Mouse (Mus musculus): ENCODE results near the gene Sprr2d. TPM values are rescaled to one million over a fixed set of nuclear protein-coding genes. Genes with fewer than 3 reads are reported as not detected.

Gene Sprr2d
- polyA plus RNA-seq (2015; fragmentation: Illumina TruSeq; extraction: RNeasy Lipid Tissue Mini Kit (QIAGEN cat#74804); ENCODE audit: insufficient read depth, low replicate concordance), result not detected

DNA sequence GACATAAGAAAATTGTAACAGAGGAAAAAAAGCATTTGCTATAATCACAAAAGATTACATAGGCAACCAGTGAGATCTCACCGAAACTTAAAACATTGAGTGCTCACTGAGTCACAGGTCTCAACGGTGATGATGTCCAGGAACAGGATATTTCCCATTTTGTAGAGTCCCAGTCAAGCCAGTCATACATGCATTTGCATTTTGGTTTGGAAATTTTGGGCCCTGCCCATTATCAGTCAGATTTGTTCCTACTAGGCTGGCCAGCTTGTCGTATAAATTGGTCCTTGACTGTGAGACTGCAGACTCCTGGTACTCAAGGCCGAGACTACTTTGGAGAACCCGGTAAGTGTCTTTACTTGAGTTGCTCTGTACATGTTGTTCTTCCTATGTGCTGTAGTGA lies at the start of gene Sprr2d:
TSS of gene Sprr2d (plus strand) at position 301 of the 400 bp plus-strand sequence.

DNA sequence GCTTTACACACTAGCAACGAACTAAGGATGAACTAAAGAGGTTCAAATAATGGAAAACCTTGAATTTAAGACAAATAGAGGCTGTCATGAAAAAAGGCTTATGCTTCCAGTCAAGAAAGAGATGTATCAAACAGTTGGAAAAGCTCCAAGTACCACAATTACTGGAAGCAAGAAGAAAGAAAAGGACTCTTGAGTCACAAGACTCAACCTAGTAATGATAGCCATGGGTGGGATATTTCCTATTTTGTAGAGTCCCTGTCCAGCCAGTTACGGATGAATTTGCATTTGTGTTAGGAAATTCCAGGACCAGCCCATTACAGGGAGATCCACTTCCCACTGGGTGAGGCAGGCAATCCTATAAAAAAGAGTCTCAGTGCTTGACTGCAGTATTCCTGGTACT lies 22.6 kb upstream of the Sprr2d start, which contains the start of gene Sprr2b:
TSS of gene Sprr2b (plus strand) at position 301 of the 400 bp plus-strand sequence.

DNA sequence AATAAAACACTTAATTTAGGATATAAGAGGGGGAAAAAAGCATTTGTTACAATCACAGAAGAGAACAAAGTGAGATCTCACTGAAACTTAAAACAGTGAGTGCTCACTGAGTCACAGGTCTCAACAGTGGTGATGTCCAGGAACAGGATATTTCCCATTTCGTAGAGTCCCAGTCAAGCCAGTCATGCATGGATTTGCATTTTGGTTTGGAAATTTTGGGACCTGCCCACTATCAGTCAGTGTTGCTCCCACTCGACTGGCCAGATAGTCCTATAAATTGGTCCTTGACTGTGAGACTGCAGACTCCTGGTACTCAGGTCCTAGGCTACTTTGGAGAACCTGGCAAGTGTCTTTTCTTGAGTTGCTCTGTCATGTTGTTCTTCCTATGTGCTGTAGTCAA lies 12.9 kb downstream of the Sprr2d start, which contains the start of gene Sprr2e:
TSS of gene Sprr2e (plus strand) at position 301 of the 400 bp plus-strand sequence.

DNA sequence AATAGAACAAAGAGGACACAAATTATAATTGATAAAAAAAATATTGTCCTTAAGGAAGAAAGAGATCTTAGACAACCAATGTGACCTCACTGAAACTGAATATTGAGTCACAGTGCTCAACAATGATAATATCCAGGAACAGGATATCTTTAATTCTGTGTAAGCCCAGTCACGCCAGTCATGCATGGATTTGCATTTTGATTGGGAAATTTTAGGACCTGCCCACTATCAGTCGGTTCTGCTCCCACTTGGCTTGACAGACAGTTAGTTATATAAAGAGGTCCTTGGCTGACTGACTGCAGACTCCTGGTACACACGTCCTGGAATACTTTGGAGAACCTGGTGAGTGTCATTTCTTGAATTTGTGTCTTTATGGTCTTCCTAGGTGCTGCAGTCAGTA lies 25.9 kb downstream of the Sprr2d start, which contains the start of gene Sprr2f:
TSS of gene Sprr2f (plus strand) at position 301 of the 400 bp plus-strand sequence.

DNA sequence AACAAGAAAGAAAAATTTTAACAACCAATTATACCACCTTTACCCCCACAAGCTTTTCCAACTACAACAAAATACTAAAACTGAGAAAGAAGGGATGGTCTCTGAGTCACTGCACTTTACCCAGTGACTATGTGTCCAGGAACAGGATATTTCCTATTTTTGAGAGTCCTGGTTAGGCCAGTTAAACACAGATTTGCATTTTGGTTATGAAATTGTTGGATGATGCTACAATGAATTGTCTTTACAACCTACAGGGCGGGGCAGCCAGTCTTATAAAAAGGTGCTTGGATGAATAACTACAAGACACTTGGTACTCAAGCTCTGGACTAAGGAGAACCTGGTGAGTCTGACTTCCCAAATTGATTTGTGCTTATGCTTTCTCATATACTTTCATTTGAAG lies 46.4 kb downstream of the Sprr2d start, which contains the start of gene Sprr2h:
TSS of gene Sprr2h (plus strand) at position 301 of the 400 bp plus-strand sequence.

Other genes with a start within 250 kb of the Sprr2d start
- gene Prr9, start 215.2 kb upstream of the Sprr2d start, polyA plus RNA-seq (2015; fragmentation: Illumina TruSeq; extraction: RNeasy Lipid Tissue Mini Kit (QIAGEN cat#74804); ENCODE audit: insufficient read depth, low replicate concordance), result not detected
- gene Lelp1, start 196.4 kb upstream of the Sprr2d start, polyA plus RNA-seq (2015; fragmentation: Illumina TruSeq; extraction: RNeasy Lipid Tissue Mini Kit (QIAGEN cat#74804); ENCODE audit: insufficient read depth, low replicate concordance), result not detected
- gene Sprr2a1, start 123.3 kb upstream of the Sprr2d start, polyA plus RNA-seq (2015; fragmentation: Illumina TruSeq; extraction: RNeasy Lipid Tissue Mini Kit (QIAGEN cat#74804); ENCODE audit: insufficient read depth, low replicate concordance), result not detected
- not detected for gene Sprr2a2, start 123.2 kb upstream of the Sprr2d start, polyA plus RNA-seq (2015; fragmentation: Illumina TruSeq; extraction: RNeasy Lipid Tissue Mini Kit (QIAGEN cat#74804); ENCODE audit: insufficient read depth, low replicate concordance)
- not detected for gene Sprr2a3, start 53.7 kb upstream of the Sprr2d start, polyA plus RNA-seq (2015; fragmentation: Illumina TruSeq; extraction: RNeasy Lipid Tissue Mini Kit (QIAGEN cat#74804); ENCODE audit: insufficient read depth, low replicate concordance)
- not detected for gene Sprr2b, start 22.5 kb upstream of the Sprr2d start, polyA plus RNA-seq (2015; fragmentation: Illumina TruSeq; extraction: RNeasy Lipid Tissue Mini Kit (QIAGEN cat#74804); ENCODE audit: insufficient read depth, low replicate concordance)
- not detected for gene Sprr2e, start 13.0 kb downstream of the Sprr2d start, polyA plus RNA-seq (2015; fragmentation: Illumina TruSeq; extraction: RNeasy Lipid Tissue Mini Kit (QIAGEN cat#74804); ENCODE audit: insufficient read depth, low replicate concordance)
- gene Sprr2f, start 26.0 kb downstream of the Sprr2d start, polyA plus RNA-seq (2015; fragmentation: Illumina TruSeq; extraction: RNeasy Lipid Tissue Mini Kit (QIAGEN cat#74804); ENCODE audit: insufficient read depth, low replicate concordance), result not detected
- not detected for gene Sprr2h, start 46.5 kb downstream of the Sprr2d start, polyA plus RNA-seq (2015; fragmentation: Illumina TruSeq; extraction: RNeasy Lipid Tissue Mini Kit (QIAGEN cat#74804); ENCODE audit: insufficient read depth, low replicate concordance)
- gene Sprr2i, start 68.9 kb downstream of the Sprr2d start, polyA plus RNA-seq (2015; fragmentation: Illumina TruSeq; extraction: RNeasy Lipid Tissue Mini Kit (QIAGEN cat#74804); ENCODE audit: insufficient read depth, low replicate concordance), result not detected
- not detected for gene Sprr2j-ps, start 78.9 kb downstream of the Sprr2d start, polyA plus RNA-seq (2015; fragmentation: Illumina TruSeq; extraction: RNeasy Lipid Tissue Mini Kit (QIAGEN cat#74804); ENCODE audit: insufficient read depth, low replicate concordance)
- gene Gm9774, start 90.3 kb downstream of the Sprr2d start, polyA plus RNA-seq (2015; fragmentation: Illumina TruSeq; extraction: RNeasy Lipid Tissue Mini Kit (QIAGEN cat#74804); ENCODE audit: insufficient read depth, low replicate concordance), result 1.4 TPM
- not detected for gene Sprr2k, start 93.4 kb downstream of the Sprr2d start, polyA plus RNA-seq (2015; fragmentation: Illumina TruSeq; extraction: RNeasy Lipid Tissue Mini Kit (QIAGEN cat#74804); ENCODE audit: insufficient read depth, low replicate concordance)
- gene Sprr1b, start 99.6 kb downstream of the Sprr2d start, polyA plus RNA-seq (2015; fragmentation: Illumina TruSeq; extraction: RNeasy Lipid Tissue Mini Kit (QIAGEN cat#74804); ENCODE audit: insufficient read depth, low replicate concordance), result not detected
- not detected for gene Sprr3, start 119.6 kb downstream of the Sprr2d start, polyA plus RNA-seq (2015; fragmentation: Illumina TruSeq; extraction: RNeasy Lipid Tissue Mini Kit (QIAGEN cat#74804); ENCODE audit: insufficient read depth, low replicate concordance)
- gene Sprr1a, start 146.8 kb downstream of the Sprr2d start, polyA plus RNA-seq (2015; fragmentation: Illumina TruSeq; extraction: RNeasy Lipid Tissue Mini Kit (QIAGEN cat#74804); ENCODE audit: insufficient read depth, low replicate concordance), result not detected
- not detected for gene Sprr4, start 161.4 kb downstream of the Sprr2d start, polyA plus RNA-seq (2015; fragmentation: Illumina TruSeq; extraction: RNeasy Lipid Tissue Mini Kit (QIAGEN cat#74804); ENCODE audit: insufficient read depth, low replicate concordance)
- gene 2310046K23Rik, start 195.4 kb downstream of the Sprr2d start, polyA plus RNA-seq (2015; fragmentation: Illumina TruSeq; extraction: RNeasy Lipid Tissue Mini Kit (QIAGEN cat#74804); ENCODE audit: insufficient read depth, low replicate concordance), result not detected
- not detected for gene Ivl, start 234.6 kb downstream of the Sprr2d start, polyA plus RNA-seq (2015; fragmentation: Illumina TruSeq; extraction: RNeasy Lipid Tissue Mini Kit (QIAGEN cat#74804); ENCODE audit: insufficient read depth, low replicate concordance)
- not detected for gene Smcp, start 249.9 kb downstream of the Sprr2d start, polyA plus RNA-seq (2015; fragmentation: Illumina TruSeq; extraction: RNeasy Lipid Tissue Mini Kit (QIAGEN cat#74804); ENCODE audit: insufficient read depth, low replicate concordance)